Mouse (Mus musculus): Measurements from ENCODE around the gene Nfkbib.

GRCm38 (mm10) chr7:28792391-28793185 is 25.3 kb upstream of the Nfkbib start:
- TF ChIP-seq CTCF (IDR thresholded peaks at IDR 0.05; ENCODE audit: control insufficient read depth, insufficient read depth, insufficient replicate concordance, low read depth, low read length) (no peak), POLR2A (IDR thresholded peaks at IDR 0.05; ENCODE audit: control insufficient read depth, low read depth, low read length) (no peak)
